Mouse (Mus musculus) stomach, embryonic 16.5 days (tissue): ENCODE measurements around the gene Trim31. TPM values are rescaled to one million over a fixed set of nuclear protein-coding genes. Genes with fewer than 3 reads are reported as not detected.

Experiments
- ATAC-seq: fragments of 200-750 bp; cut with Nextera tagmentation; 2 replicates; pipeline ENCODE4 v1.8.0; 2017; ENCODE audit warnings: moderate number of reproducible peaks, moderate TSS enrichment; ENCODE audit not compliant: insufficient read depth, low FRiP score
- H3K27ac ChIP-seq: fragments of 300-500 bp; sonication (generic); 2 replicates; pipeline ENCODE4 v1.5.1; 2014; ENCODE audit warnings: low read length
- H3K27me3 ChIP-seq: fragments of 300-500 bp; sonication (generic); 2 replicates; pipeline ENCODE4 v1.6.1; 2014; ENCODE audit warnings: low read length, control low read depth, mixed read lengths; ENCODE audit not compliant: control insufficient read depth, insufficient read depth
- H3K36me3 ChIP-seq: fragments of 300-500 bp; sonication (generic); 2 replicates; pipeline ENCODE4 v1.6.1; 2014; ENCODE audit warnings: low read length; ENCODE audit not compliant: control insufficient read depth, insufficient read depth
- H3K4me1 ChIP-seq: fragments of 300-500 bp; sonication (generic); 2 replicates; pipeline ENCODE4 v1.6.1; 2014; ENCODE audit warnings: low read length, control low read depth, mixed read lengths; ENCODE audit not compliant: control insufficient read depth, insufficient read depth
- H3K4me2 ChIP-seq: fragments of 300-500 bp; sonication (generic); 2 replicates; pipeline ENCODE4 v1.6.1; 2014; ENCODE audit warnings: low read depth, low read length, mixed read lengths
- H3K4me3 ChIP-seq: fragments of 300-500 bp; sonication (generic); replicated peaks from 2 replicates; pipeline ENCODE4 v1.5.1; 2014; ENCODE audit warnings: mild to moderate bottlenecking, low read length
- H3K9ac ChIP-seq: fragments of 300-500 bp; sonication (generic); 2 replicates; pipeline ENCODE4 v1.6.1; 2014; ENCODE audit warnings: low read length
- H3K9me3 ChIP-seq: fragments of 300-500 bp; sonication (generic); replicated peaks from 2 replicates; pipeline ENCODE4 v1.6.1; 2016; ENCODE audit warnings: low read length, control low read depth; ENCODE audit not compliant: control insufficient read depth
- WGBS: fragments of 180-500 bp; shearing (Covaris S2); extraction: QIAGEN DNeasy Blood & Tissue Kit; methylation state at CpG from one replicate; pipeline ENCODE4 v1.1.7; 2014; 5-methylcytosine and 5-hydroxymethylcytosine counted together
- polyA plus RNA-seq: library from polyadenylated mRNA; unstranded; fragments of >200 nt; fragmentation: Nextera tagmentation; extraction: Ambion mirVana; gene quantifications from 2 replicates; pipeline ENCODE4 v1.2.1, GENCODE M21; 2015

Gene Trim31
- polyA plus RNA-seq, 1 experiment from 2014 or later: 6.3 TPM

DNA sequence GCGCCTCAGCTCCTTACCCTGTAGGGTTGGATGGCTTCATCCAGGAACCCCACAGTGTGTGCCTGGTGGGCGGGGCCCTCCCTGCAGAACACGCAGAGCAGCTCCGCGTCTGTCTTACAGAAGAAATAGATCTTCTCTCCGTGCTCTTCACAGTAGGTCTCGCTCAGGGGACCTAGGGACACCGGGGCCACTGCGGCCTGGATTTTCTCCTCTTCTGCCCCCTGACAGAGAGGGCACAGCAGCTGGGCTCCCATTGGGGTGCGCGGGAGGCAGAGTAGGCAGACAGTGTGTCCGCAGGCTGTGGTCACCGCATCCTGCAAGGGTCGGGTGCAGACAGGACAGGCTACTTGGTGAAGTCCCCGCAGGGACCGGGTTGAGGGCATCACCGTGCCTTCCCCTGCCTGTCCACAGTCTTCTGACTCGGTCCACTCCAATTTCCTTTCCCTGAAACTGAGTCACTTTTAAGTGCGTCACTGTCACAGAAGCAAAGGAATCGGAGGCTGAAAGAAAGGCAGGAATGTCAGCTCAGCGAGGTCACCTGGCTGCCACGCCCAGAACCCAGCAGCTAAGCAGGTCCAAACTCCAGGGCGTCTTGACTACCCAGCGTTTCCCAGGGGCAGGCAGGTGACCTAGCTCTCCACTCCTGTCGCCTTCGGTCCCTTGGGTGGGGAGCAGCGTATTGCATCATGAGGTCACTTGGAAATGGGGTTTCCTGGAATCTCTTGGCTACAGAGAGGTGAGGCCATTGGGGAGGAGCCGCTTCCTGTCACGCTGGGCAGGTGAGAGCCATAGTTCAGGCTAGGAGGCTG is 31.0 kb upstream of the Trim31 start, which contains the start of gene Trim15:
Trim15 (minus strand) TSS at position 492 of the 809 bp plus-strand sequence.
- H3K27ac ChIP-seq: no peak within 1 kb of the TSS; the same call in 1 of the 2 replicates
- ATAC-seq: peak; percentile 89

DNA sequence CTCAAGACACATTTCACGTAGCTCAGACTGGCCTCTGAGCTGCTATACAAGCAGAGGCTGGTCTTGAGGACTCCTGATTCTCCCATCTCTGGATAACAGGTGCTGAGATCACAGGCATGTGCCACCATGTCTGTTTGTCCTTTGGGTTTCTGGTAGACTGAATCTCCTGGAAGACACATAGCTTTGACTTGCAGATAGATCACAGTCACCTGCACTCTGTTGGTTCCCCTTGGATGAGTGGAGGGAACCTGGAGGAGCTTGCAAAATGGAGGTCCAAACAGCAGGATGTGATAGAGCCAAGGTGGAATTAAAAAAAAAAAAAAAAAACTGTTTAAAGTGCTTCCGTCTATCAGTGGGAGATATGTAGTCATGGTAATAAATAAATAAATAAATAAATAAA is 29.1 kb upstream of the Trim31 start:
- ATAC-seq: no peak
- 78% methylated on average over 2 of the region's 2 CpGs for WGBS

More for the DNA sequence above, 31.0 kb upstream of the Trim31 start, which contains the start of gene Trim15:
- Histone ChIP-seq H3K36me3 (no peaks in the 10 kb centered on the region), H3K27me3 (peaks cover 8% of the 10 kb centered on the region), H3K4me2 (peak within 1 kb of the TSS; percentile 58), H3K9ac (peak within 1 kb of the TSS; percentile 49), H3K4me1 (no peaks in the 10 kb centered on the region; the same call in 1 of the 2 replicates), H3K4me3 (peak within 1 kb of the TSS; percentile 35), H3K9me3 (no peaks in the 10 kb centered on the region)
- WGBS: 11% methylated on average over 29 of the region's 29 CpGs

DNA sequence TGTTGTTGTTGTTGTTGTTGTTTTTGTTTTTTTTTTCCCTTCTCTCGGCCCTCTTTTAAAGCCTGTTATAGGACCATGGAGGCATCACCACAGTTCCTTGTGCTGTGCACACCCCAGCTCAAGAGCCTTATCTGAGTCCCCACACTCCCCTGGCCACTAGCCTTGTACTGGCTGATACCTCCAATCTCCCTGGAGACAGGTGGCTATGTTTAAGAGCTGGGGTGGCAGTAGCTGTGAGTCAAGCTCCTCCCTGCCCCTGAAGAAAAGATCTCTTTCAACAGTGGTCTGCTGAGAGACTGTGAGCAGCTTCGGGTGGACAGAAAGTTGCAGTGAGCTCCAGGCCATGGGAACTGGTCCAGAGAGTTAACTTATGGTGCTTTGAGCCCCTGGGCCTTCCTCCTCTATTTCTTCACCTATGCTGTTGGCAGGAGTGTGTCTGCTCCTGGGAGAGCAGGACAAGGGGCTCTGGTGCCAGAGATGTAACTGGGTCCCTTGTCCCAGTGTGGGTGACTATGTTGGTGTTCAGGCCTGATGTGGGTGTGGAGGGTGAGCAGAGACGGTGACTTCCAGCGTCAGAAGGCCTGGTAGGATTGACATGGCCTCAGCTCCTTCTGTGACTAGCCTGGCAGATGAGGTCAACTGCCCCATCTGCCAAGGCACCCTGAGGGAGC is 28.5 kb upstream of the Trim31 start, which contains the start of gene Trim10:
Trim10 (plus strand) TSS at position 291 of the 671 bp plus-strand sequence.
- no peak within 1 kb of the TSS; the same call in 1 of the 2 replicates for H3K4me3 ChIP-seq
- no peaks in the 10 kb centered on the region for H3K36me3 ChIP-seq
- no peak within 1 kb of the TSS for H3K27ac ChIP-seq
- peak within 1 kb of the TSS; percentile 39; the same call in 1 of the 2 replicates for H3K9ac ChIP-seq
- no peaks in the 10 kb centered on the region; the same call in 1 of the 2 replicates for H3K4me1 ChIP-seq
- peak; percentile 76 for ATAC-seq
- no peaks in the 10 kb centered on the region for H3K9me3 ChIP-seq
- peak within 1 kb of the TSS; percentile 13; the same call in 1 of the 2 replicates for H3K4me2 ChIP-seq
- peaks cover 8% of the 10 kb centered on the region for H3K27me3 ChIP-seq
- 82% methylated on average over 4 of the region's 4 CpGs for WGBS

More for the DNA sequence above, 29.1 kb upstream of the Trim31 start:
- Histone ChIP-seq H3K36me3 (no peaks in the 10 kb centered on the region), H3K9me3 (no peaks in the 10 kb centered on the region), H3K9ac (no peak overlapping the region), H3K4me1 (no peaks in the 10 kb centered on the region; the same call in 1 of the 2 replicates), H3K27ac (no peak overlapping the region), H3K4me3 (no peak overlapping the region), H3K27me3 (peaks cover 8% of the 10 kb centered on the region), H3K4me2 (no peak overlapping the region)

DNA sequence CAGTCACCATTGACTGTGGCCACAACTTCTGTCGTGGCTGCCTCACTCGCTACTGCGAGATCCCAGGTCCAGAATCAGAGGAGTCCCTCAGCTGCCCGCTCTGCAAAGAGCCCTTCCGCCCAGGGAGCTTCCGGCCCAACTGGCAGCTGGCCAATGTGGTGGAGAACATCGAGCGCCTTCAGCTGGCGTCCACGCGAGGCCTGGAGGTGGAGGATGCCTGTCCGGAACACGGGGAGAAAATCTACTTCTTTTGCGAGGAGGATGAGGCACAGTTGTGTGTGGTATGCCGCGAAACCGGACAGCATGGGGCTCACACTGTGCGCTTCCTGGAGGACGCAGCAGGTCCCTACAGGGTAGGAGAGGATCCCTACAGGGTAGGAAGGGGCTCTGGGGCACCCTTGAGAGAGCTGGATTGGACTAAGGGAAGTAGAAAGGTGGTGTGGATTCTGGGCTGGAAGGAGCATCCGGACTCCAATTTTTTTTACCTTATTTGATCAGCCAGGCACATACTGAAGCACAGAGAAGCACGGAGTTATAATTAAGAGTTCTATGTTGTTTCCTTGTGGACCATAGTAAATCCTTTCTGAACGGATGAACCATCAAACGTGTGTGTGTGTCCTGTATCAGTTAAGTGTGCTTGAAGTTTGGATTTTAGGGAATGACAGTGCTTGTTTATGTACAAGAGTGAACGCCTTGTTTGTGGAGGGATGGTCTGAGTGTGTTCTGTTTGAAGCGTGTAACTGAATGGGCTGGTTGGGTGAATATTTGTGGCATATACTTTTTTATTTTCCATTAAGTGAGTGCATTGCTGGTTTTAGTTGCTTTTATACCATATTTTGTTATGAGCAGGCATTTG is 27.7 kb upstream of the Trim31 start:
- no peak for ATAC-seq
- Histone ChIP-seq H3K9ac (peak overlapping the region; percentile 39; the same call in 1 of the 2 replicates), H3K36me3 (no peaks in the 10 kb centered on the region), H3K4me2 (peak overlapping the region; percentile 13; the same call in 1 of the 2 replicates), H3K27ac (no peak overlapping the region), H3K27me3 (peaks cover 8% of the 10 kb centered on the region), H3K4me3 (no peak overlapping the region; the same call in 1 of the 2 replicates), H3K4me1 (no peaks in the 10 kb centered on the region; the same call in 1 of the 2 replicates), H3K9me3 (no peaks in the 10 kb centered on the region)
- 65% methylated on average over 25 of the region's 25 CpGs for WGBS

DNA sequence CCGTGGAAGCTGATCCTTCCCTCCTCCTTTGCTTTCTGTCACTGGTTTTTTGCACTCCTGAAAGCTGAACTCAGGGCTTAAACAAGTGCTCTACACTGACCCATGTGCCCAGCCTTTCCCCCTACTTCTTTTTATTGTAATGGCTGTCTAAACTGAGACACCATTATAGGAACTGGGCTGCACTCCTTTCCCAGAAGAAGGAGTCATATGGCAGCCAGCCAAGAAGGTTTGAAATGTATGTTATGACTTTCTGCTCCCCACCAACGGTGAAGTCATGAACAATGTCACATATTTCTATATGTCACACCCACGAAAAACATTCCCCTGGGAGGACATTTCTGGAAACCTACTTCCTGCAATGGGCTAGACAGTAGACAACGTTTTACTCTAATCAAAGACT is 23.3 kb upstream of the Trim31 start:
- Histone ChIP-seq H3K9ac (no peak overlapping the region), H3K9me3 (no peaks in the 10 kb centered on the region), H3K27ac (no peak overlapping the region), H3K4me3 (no peak overlapping the region), H3K4me2 (no peak overlapping the region), H3K27me3 (no peaks in the 10 kb centered on the region), H3K4me1 (no peaks in the 10 kb centered on the region; the same call in 1 of the 2 replicates), H3K36me3 (no peaks in the 10 kb centered on the region)
- 28% methylated on average over 4 of the region's 4 CpGs for WGBS
- ATAC-seq: no peak

DNA sequence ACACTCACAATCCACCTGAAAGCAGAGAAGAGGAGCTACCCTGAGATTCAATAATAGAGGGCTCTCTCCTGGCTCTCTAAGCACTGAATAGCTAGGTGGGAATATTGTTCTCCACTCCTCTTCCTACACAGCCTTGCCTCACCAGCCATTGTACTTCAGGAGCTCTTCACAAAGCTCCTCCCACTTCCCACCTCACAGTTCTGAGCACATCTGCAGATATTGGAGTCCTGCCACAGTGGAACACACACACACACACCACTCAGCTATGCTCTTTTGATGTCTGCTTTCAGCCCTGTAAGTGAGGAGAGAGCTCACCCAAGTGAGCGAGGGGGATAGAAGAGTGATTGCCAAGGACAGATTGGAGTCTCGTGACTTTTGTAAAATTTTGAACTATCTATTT is 14.6 kb upstream of the Trim31 start:
- no peak overlapping the region for H3K9ac ChIP-seq
- no peak overlapping the region for H3K4me2 ChIP-seq
- no peak overlapping the region for H3K27ac ChIP-seq
- no peaks in the 10 kb centered on the region for H3K36me3 ChIP-seq
- WGBS: 57% methylated on average over 2 of the region's 2 CpGs
- no peaks in the 10 kb centered on the region for H3K4me1 ChIP-seq
- no peaks in the 10 kb centered on the region for H3K27me3 ChIP-seq
- no peaks in the 10 kb centered on the region for H3K9me3 ChIP-seq
- H3K4me3 ChIP-seq: no peak overlapping the region
- no peak for ATAC-seq

DNA sequence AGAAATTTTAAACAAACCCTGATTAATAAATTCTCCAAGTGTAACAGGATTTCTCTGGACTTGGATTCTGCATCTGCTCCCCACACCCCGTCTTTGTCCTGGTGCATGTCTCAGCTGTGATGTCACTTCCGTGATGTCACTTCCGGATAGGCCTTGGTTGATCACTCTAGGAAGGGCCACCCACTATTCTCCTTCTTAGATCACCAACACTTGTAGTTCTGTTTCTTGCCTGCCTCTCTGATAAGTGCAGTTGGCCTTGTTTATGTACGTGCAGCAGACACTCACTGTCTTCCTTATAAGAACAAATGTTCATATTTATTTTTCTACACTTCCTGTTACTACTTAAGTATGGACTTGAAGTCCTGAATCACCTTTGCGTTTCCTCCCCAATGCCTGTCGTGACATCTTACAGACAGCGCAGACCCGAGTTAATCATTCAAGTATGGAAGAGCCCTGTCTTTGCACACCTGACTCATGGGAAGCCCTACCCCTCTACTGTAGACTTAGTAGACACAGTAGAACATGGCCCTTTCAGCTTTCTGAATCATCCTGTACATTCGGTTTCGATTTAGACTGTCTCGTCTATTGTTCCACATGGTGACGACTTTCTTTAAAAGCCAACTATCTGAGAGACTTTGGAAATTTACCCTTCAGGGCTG is 12.7 kb upstream of the Trim31 start:
- H3K4me2 ChIP-seq: no peak overlapping the region
- H3K9me3 ChIP-seq: no peaks in the 10 kb centered on the region
- H3K27ac ChIP-seq: no peak overlapping the region
- no peaks in the 10 kb centered on the region for H3K4me1 ChIP-seq
- H3K4me3 ChIP-seq: no peak overlapping the region
- H3K9ac ChIP-seq: no peak overlapping the region
- ATAC-seq: peak; percentile 25; the same call in 1 of the 2 replicates
- H3K27me3 ChIP-seq: no peaks in the 10 kb centered on the region
- WGBS: 88% methylated on average over 12 of the region's 12 CpGs
- no peaks in the 10 kb centered on the region for H3K36me3 ChIP-seq
